Mouse (Mus musculus) liver, embryonic 15.5 days (tissue): Measurements from ENCODE around the gene Atp1a1. TPM values are rescaled to one million over a fixed set of nuclear protein-coding genes. Genes with fewer than 3 reads are reported as not detected.

Experiments used
- polyA plus RNA-seq: library from polyadenylated mRNA; unstranded; fragments of >200 nt; fragmentation: Nextera tagmentation; extraction: Ambion mirVana; gene quantifications from 2 replicates; pipeline ENCODE4 v1.2.1, GENCODE M21; 2015

Gene Atp1a1
- polyA plus RNA-seq, 1 experiment from 2014 or later = 41.9 TPM

Other genes with a start within 250 kb of the Atp1a1 start
- gene Igsf3, start 227.6 kb downstream of the Atp1a1 start, polyA plus RNA-seq = 4.5 TPM in 2 replicates
- gene Mab21l3, start 244.3 kb upstream of the Atp1a1 start, polyA plus RNA-seq = 0.07 TPM in 1 of 2 replicates, not detected in the other